Comparison of ENCODE assay signal across 8 mouse cellular contexts in genomic region chr10:127508239-127508638, GRCm38 (mm10). TPM values are rescaled to one million over a fixed set of nuclear protein-coding genes. Genes with fewer than 3 reads are reported as not detected.
DNase-seq lines count a peak whose midpoint lies in the region; ATAC-seq lines count a peak whose summit lies in the region.

No protein-coding gene starts in this region.

- H3K4me1 ChIP-seq in heart, embryonic 12.5 days (replicated peaks), result peaks cover 38% of the 10 kb centered on the region
- peaks cover 45% of the 10 kb centered on the region for H3K4me1 ChIP-seq in kidney, embryonic 16.5 days (ENCODE audit: insufficient read depth, low read length)
- peaks cover 28% of the 10 kb centered on the region for H3K4me1 ChIP-seq in liver, embryonic 11.5 days (replicated peaks; ENCODE audit: control insufficient read depth, insufficient read depth, low read length)
- peaks cover 29% of the 10 kb centered on the region for H3K4me1 ChIP-seq in stomach, embryonic 16.5 days (ENCODE audit: control insufficient read depth, insufficient read depth, low read length)

- DNase-seq in 3T3-L1 (ENCODE audit: low read depth, low spot score), result peak; percentile 30
- DNase-seq in T-cell, adult 2 months (ENCODE audit: low spot score), result peak; percentile 80
- peak; percentile 82 for DNase-seq in embryo, embryonic 9.5 days (ENCODE audit: extremely low spot score)
- peak; percentile 77 for DNase-seq in liver, embryonic 11.5 days (ENCODE audit: low spot score)

- WGBS in heart, embryonic 12.5 days, result 1% methylated on average over 15 of the region's 15 CpGs
- WGBS in kidney, embryonic 16.5 days, result 2% methylated on average over 15 of the region's 15 CpGs
- 4% methylated on average over 15 of the region's 15 CpGs for WGBS in liver, embryonic 11.5 days
- 4% methylated on average over 15 of the region's 15 CpGs for WGBS in stomach, embryonic 16.5 days

- ATAC-seq in heart, embryonic 12.5 days (ENCODE audit: insufficient number of reproducible peaks, low FRiP score), result no peak
- peak; percentile 3; the same call in 1 of the 2 replicates for ATAC-seq in kidney, embryonic 16.5 days (ENCODE audit: low FRiP score, low TSS enrichment)
- 0 out of 2 replicates have a peak, but pooled peaks have one; percentile 19 for ATAC-seq in liver, embryonic 11.5 days (replicated peaks; ENCODE audit: low FRiP score)
- peak; percentile 8; the same call in 1 of the 2 replicates for ATAC-seq in monocyte, adult 5-6 weeks (replicated peaks; ENCODE audit: insufficient number of reproducible peaks, low FRiP score, low TSS enrichment, poor library complexity, severe bottlenecking)
- no peak for ATAC-seq in stomach, embryonic 16.5 days (ENCODE audit: insufficient read depth, low FRiP score)

- H3K9me3 ChIP-seq in heart, embryonic 12.5 days (replicated peaks), result no peaks in the 10 kb centered on the region
- no peaks in the 10 kb centered on the region for H3K9me3 ChIP-seq in kidney, embryonic 16.5 days (ENCODE audit: low read length)
- no peaks in the 10 kb centered on the region for H3K9me3 ChIP-seq in liver, embryonic 11.5 days (ENCODE audit: control insufficient read depth, low read length)
- H3K9me3 ChIP-seq in stomach, embryonic 16.5 days (replicated peaks; ENCODE audit: control insufficient read depth, low read length), result no peaks in the 10 kb centered on the region

- H3K27me3 ChIP-seq in heart, embryonic 12.5 days (replicated peaks), result peaks cover 63% of the 10 kb centered on the region
- H3K27me3 ChIP-seq in kidney, embryonic 16.5 days (ENCODE audit: insufficient read depth, low read length), result peaks cover 52% of the 10 kb centered on the region
- peaks cover 54% of the 10 kb centered on the region for H3K27me3 ChIP-seq in liver, embryonic 11.5 days (replicated peaks; ENCODE audit: control insufficient read depth, insufficient read depth, low read length)
- H3K27me3 ChIP-seq in stomach, embryonic 16.5 days (ENCODE audit: control insufficient read depth, insufficient read depth, low read length), result peaks cover 37% of the 10 kb centered on the region

- H3K9ac ChIP-seq in heart, embryonic 12.5 days, result 0 out of 2 replicates have a peak overlapping the region, but pooled peaks have one; percentile 42
- no peak overlapping the region for H3K9ac ChIP-seq in kidney, embryonic 16.5 days (replicated peaks; ENCODE audit: low read length)
- no peak overlapping the region for H3K9ac ChIP-seq in liver, embryonic 11.5 days (ENCODE audit: low read depth, low read length)
- no peak overlapping the region for H3K9ac ChIP-seq in stomach, embryonic 16.5 days (ENCODE audit: low read length)

- peaks cover 8% of the 10 kb centered on the region for H3K36me3 ChIP-seq in heart, embryonic 12.5 days
- no peaks in the 10 kb centered on the region; the same call in 1 of the 2 replicates for H3K36me3 ChIP-seq in kidney, embryonic 16.5 days (ENCODE audit: insufficient read depth, low read length)
- no peaks in the 10 kb centered on the region for H3K36me3 ChIP-seq in liver, embryonic 11.5 days (ENCODE audit: control insufficient read depth, insufficient read depth, low read length)
- H3K36me3 ChIP-seq in stomach, embryonic 16.5 days (ENCODE audit: control insufficient read depth, insufficient read depth, low read length), result no peaks in the 10 kb centered on the region

- peak overlapping the region; percentile 20 for H3K4me3 ChIP-seq in heart, embryonic 12.5 days
- peak overlapping the region; percentile 45; the same call in 1 of the 2 replicates for H3K4me3 ChIP-seq in kidney, embryonic 16.5 days (ENCODE audit: low read length)
- H3K4me3 ChIP-seq in liver, embryonic 11.5 days (ENCODE audit: low read depth, low read length), result 0 out of 2 replicates have a peak overlapping the region, but pooled peaks have one; percentile 16
- no peak overlapping the region for H3K4me3 ChIP-seq in stomach, embryonic 16.5 days (replicated peaks; ENCODE audit: low read length)

- H3K27ac ChIP-seq in heart, embryonic 12.5 days (ENCODE audit: poor library complexity, severe bottlenecking), result no peak overlapping the region
- no peak overlapping the region for H3K27ac ChIP-seq in kidney, embryonic 16.5 days (ENCODE audit: low read length)
- no peak overlapping the region for H3K27ac ChIP-seq in liver, embryonic 11.5 days (ENCODE audit: low read depth, low read length)
- no peak overlapping the region for H3K27ac ChIP-seq in stomach, embryonic 16.5 days (ENCODE audit: low read length)

- H3K4me2 ChIP-seq in heart, embryonic 12.5 days, result peak overlapping the region; percentile 86
- peak overlapping the region; percentile 74 for H3K4me2 ChIP-seq in kidney, embryonic 16.5 days (replicated peaks; ENCODE audit: low read depth, low read length)
- H3K4me2 ChIP-seq in liver, embryonic 11.5 days, result peak overlapping the region; percentile 79
- peak overlapping the region; percentile 64 for H3K4me2 ChIP-seq in stomach, embryonic 16.5 days (ENCODE audit: low read depth, low read length)

RNA-seq across cellular contexts. Expression of gene Ndufa4l2, which starts 6.5 kb away (rescaled TPM):
- 19.5 and 24.4 TPM in 2 replicates for polyA plus RNA-seq in heart, embryonic 12.5 days (2016; fragmentation: Nextera tagmentation; extraction: Ambion mirVana)
- 74.4 and 77.3 TPM in 2 replicates for polyA plus RNA-seq in kidney, embryonic 16.5 days (2015; fragmentation: Nextera tagmentation; extraction: Ambion mirVana)
- polyA plus RNA-seq in liver, embryonic 11.5 days (2014; fragmentation: Nextera tagmentation; extraction: Ambion mirVana), result 34.2 TPM in 2 replicates
- not detected in 3 replicates for total RNA-seq in monocyte, adult 5-6 weeks (2017)
- 192 and 231 TPM in 2 replicates for polyA plus RNA-seq in stomach, embryonic 16.5 days (2015; fragmentation: Nextera tagmentation; extraction: Ambion mirVana)

RNA-seq across cellular contexts. Expression of gene Stac3, which starts 6.8 kb away (rescaled TPM):
- 0.50 and 1.1 TPM in 2 replicates for polyA plus RNA-seq in heart, embryonic 12.5 days (2016; fragmentation: Nextera tagmentation; extraction: Ambion mirVana)
- polyA plus RNA-seq in kidney, embryonic 16.5 days (2015; fragmentation: Nextera tagmentation; extraction: Ambion mirVana), result 0.85 and 1.9 TPM in 2 replicates
- 0.32 and 0.39 TPM in 2 replicates for polyA plus RNA-seq in liver, embryonic 11.5 days (2014; fragmentation: Nextera tagmentation; extraction: Ambion mirVana)
- total RNA-seq in monocyte, adult 5-6 weeks (2017), result 0.32 to 9.8 TPM (median 1.4 TPM) in 3 replicates
- 0.70 and 5.5 TPM in 2 replicates for polyA plus RNA-seq in stomach, embryonic 16.5 days (2015; fragmentation: Nextera tagmentation; extraction: Ambion mirVana)

RNA-seq across cellular contexts. Expression of gene Shmt2, which starts 14.0 kb away (rescaled TPM):
- 80.4 and 83.8 TPM in 2 replicates for polyA plus RNA-seq in heart, embryonic 12.5 days (2016; fragmentation: Nextera tagmentation; extraction: Ambion mirVana)
- 119 and 123 TPM in 2 replicates for polyA plus RNA-seq in kidney, embryonic 16.5 days (2015; fragmentation: Nextera tagmentation; extraction: Ambion mirVana)
- polyA plus RNA-seq in liver, embryonic 11.5 days (2014; fragmentation: Nextera tagmentation; extraction: Ambion mirVana), result 261 and 286 TPM in 2 replicates
- 7.9 to 28.8 TPM (median 11.5 TPM) in 3 replicates for total RNA-seq in monocyte, adult 5-6 weeks (2017)
- polyA plus RNA-seq in stomach, embryonic 16.5 days (2015; fragmentation: Nextera tagmentation; extraction: Ambion mirVana), result 152 and 163 TPM in 2 replicates

RNA-seq across cellular contexts. Expression of gene Nxph4, which starts 26.1 kb away (rescaled TPM):
- 0.33 and 0.65 TPM in 2 replicates for polyA plus RNA-seq in heart, embryonic 12.5 days (2016; fragmentation: Nextera tagmentation; extraction: Ambion mirVana)
- 1.8 and 2.3 TPM in 2 replicates for polyA plus RNA-seq in kidney, embryonic 16.5 days (2015; fragmentation: Nextera tagmentation; extraction: Ambion mirVana)
- polyA plus RNA-seq in liver, embryonic 11.5 days (2014; fragmentation: Nextera tagmentation; extraction: Ambion mirVana), result 0.56 TPM in 1 of 2 replicates, not detected in the other
- not detected in 3 replicates for total RNA-seq in monocyte, adult 5-6 weeks (2017)
- polyA plus RNA-seq in stomach, embryonic 16.5 days (2015; fragmentation: Nextera tagmentation; extraction: Ambion mirVana), result 3.4 and 4.6 TPM in 2 replicates

Comparison
In these comparisons a context has a peak if more than half of its experiments do, and no peak if none do; other contexts are left out.
1. DNase-seq: peak in every context shown above with its lines; median percentile 82 in embryo, embryonic 9.5 days; 80 in T-cell, adult 2 months; 77 in liver, embryonic 11.5 days; 30 in 3T3-L1.
2. ATAC-seq: peak in kidney, embryonic 16.5 days (single experiment), liver, embryonic 11.5 days (single experiment) and monocyte, adult 5-6 weeks (single experiment); none in heart, embryonic 12.5 days (single experiment) and stomach, embryonic 16.5 days (single experiment).
3. Peak in every context shown above with its lines, with median percentiles within 50 percentile points of each other: H3K4me2 ChIP-seq.